Mouse (Mus musculus): ENCODE results near the gene Slc2a4. TPM values are rescaled to one million over a fixed set of nuclear protein-coding genes. Genes with fewer than 3 reads are reported as not detected.
A peak's percentile ranks its signal among the peaks of the same experiment; 100 is the strongest.
"Not testable (repeated sequence)": the region's sequence is repeated elsewhere in the genome, so short reads cannot be mapped to it uniquely, and the experiment has no call there.

Gene Slc2a4
- polyA plus RNA-seq, 2 experiments, result 14.0 to 17.0 TPM

DNA sequence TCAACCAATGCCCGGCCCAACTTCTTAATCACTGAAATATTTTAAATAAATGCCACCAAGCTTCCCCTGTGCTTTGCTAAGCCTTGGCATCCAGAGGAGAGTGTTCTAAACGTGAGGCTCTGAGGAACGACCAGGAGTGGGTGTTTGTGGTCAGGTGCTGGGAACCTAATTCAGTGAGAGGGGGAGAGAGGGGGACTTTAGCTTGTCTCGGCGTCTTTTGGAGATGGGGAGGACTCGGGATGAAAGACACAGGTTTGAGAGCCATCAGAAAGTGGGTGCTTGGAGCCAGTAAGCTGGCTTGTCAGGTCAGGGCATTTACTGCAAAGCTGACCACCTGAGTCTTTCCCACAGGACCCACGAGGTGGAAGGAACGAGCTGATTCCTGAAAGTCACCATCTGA lies 16.2 kb downstream of the Slc2a4 start:
- DNase-seq (ENCODE audit: low read depth in 3 of 3, low spot score in 3 of 3), result no peak
- Histone ChIP-seq H3K36me3 (replicated peaks; ENCODE audit: control insufficient read depth, insufficient read depth, low read depth) (no peaks in the 10 kb centered on the region), H3K4me3 (ENCODE audit: insufficient read depth in 1 of 2, low read depth in 2 of 2, low read length in 2 of 2) (no peak overlapping the region), H3K4me2 (ENCODE audit: low read depth) (no peak overlapping the region), H3K27me3 (ENCODE audit: control insufficient read depth, insufficient read depth, low read length) (peaks cover 26% of the 10 kb centered on the region), H3K27ac (no peak overlapping the region), H3K9ac (replicated peaks) (no peak overlapping the region), H3K9me3 (ENCODE audit: control insufficient read depth, low read length) (no peaks in the 10 kb centered on the region), H3K4me1 (replicated peaks; ENCODE audit: control insufficient read depth in 2 of 2, insufficient read depth in 2 of 2, low read length in 1 of 2) (peaks cover 10 to 12% of the 10 kb centered on the region in 2 experiments)
- TF ChIP-seq CTCF (IDR thresholded peaks at IDR 0.05; ENCODE audit: low read depth) (no peak), EP300 (IDR thresholded peaks at IDR 0.05; ENCODE audit: low read depth) (no peak)
- ATAC-seq (ENCODE audit: insufficient read depth), result no peak
- WGBS (ENCODE audit: insufficient replicate concordance), result 51% methylated on average over 8 of the region's 8 CpGs

- H3K4me1 ChIP-seq (replicated peaks; ENCODE audit: control insufficient read depth in 2 of 2, insufficient read depth in 2 of 2, low read length in 1 of 2), result peaks cover 10 to 12% of the 10 kb centered on the region in 2 experiments
- H3K27ac ChIP-seq, result no peak overlapping the region
- ATAC-seq (ENCODE audit: insufficient read depth) (no peak), DNase-seq (ENCODE audit: low read depth in 3 of 3, low spot score in 3 of 3) (no peak)
- H3K9ac ChIP-seq (replicated peaks), result no peak overlapping the region
- peaks cover 19% of the 10 kb centered on the region for H3K27me3 ChIP-seq (ENCODE audit: control insufficient read depth, insufficient read depth, low read length)
- no peaks in the 10 kb centered on the region for H3K9me3 ChIP-seq (ENCODE audit: control insufficient read depth, low read length)
- 39% methylated on average over 3 of the region's 3 CpGs for WGBS (ENCODE audit: insufficient replicate concordance)
- no peak overlapping the region for H3K4me2 ChIP-seq (ENCODE audit: low read depth)
- no peak for TF ChIP-seq CTCF (IDR thresholded peaks at IDR 0.05; ENCODE audit: low read depth)
- no peak for TF ChIP-seq EP300 (IDR thresholded peaks at IDR 0.05; ENCODE audit: low read depth)
- no peaks in the 10 kb centered on the region for H3K36me3 ChIP-seq (replicated peaks; ENCODE audit: control insufficient read depth, insufficient read depth, low read depth)
- H3K4me3 ChIP-seq (ENCODE audit: insufficient read depth in 1 of 2, low read depth in 2 of 2, low read length in 2 of 2), result no peak overlapping the region
Observed at GRCm38 (mm10) chr11:69930967-69931537, 16.9 kb downstream of the Slc2a4 start.

DNA sequence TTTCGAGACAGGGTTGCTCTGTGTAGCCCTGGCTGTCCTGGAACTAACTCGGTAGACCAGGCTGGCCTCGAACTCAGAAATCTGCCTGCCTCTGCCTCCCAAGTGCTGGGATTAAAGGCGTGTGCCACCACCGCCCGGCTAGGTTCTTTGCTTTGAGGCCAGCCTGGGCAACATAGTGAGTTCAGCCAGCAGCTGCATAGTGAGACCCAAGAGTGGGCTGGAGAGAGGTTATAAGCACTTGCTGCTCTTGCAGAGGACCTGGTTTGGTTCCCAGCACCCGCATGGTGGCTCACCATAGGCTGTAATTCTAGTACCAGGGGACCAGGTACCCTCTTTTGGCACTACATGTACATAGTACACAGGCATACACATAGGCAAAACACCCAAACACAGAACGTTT lies 17.8 kb downstream of the Slc2a4 start:
- not testable (repeated sequence) for H3K27ac ChIP-seq; ATAC-seq (ENCODE audit: insufficient read depth); H3K4me3 ChIP-seq (ENCODE audit: insufficient read depth in 1 of 2, low read depth in 2 of 2, low read length in 2 of 2); H3K9ac ChIP-seq (replicated peaks); H3K4me1 ChIP-seq (replicated peaks; ENCODE audit: control insufficient read depth in 2 of 2, insufficient read depth in 2 of 2, low read length in 1 of 2); H3K27me3 ChIP-seq (ENCODE audit: control insufficient read depth, insufficient read depth, low read length); H3K36me3 ChIP-seq (replicated peaks; ENCODE audit: control insufficient read depth, insufficient read depth, low read depth); H3K9me3 ChIP-seq (ENCODE audit: control insufficient read depth, low read length); H3K4me2 ChIP-seq (ENCODE audit: low read depth); DNase-seq (ENCODE audit: low read depth in 3 of 3, low spot score in 3 of 3)
- 71% methylated on average over 8 of the region's 8 CpGs for WGBS (ENCODE audit: insufficient replicate concordance)

- no peak overlapping the region for H3K4me2 ChIP-seq (ENCODE audit: low read depth)
- peaks cover 5% of the 10 kb centered on the region in 2 experiments for H3K4me1 ChIP-seq (replicated peaks; ENCODE audit: control insufficient read depth in 2 of 2, insufficient read depth in 2 of 2, low read length in 1 of 2)
- no peaks in the 10 kb centered on the region for H3K36me3 ChIP-seq (replicated peaks; ENCODE audit: control insufficient read depth, insufficient read depth, low read depth)
- H3K4me3 ChIP-seq (ENCODE audit: insufficient read depth in 1 of 2, low read depth in 2 of 2, low read length in 2 of 2), result no peak overlapping the region
- peaks cover 5% of the 10 kb centered on the region for H3K27me3 ChIP-seq (ENCODE audit: control insufficient read depth, insufficient read depth, low read length)
- no peak overlapping the region for H3K27ac ChIP-seq
- no peak for TF ChIP-seq CTCF (IDR thresholded peaks at IDR 0.05; ENCODE audit: low read depth)
- no peak for TF ChIP-seq EP300 (IDR thresholded peaks at IDR 0.05; ENCODE audit: low read depth)
- ATAC-seq (ENCODE audit: insufficient read depth) (no peak), DNase-seq (ENCODE audit: low read depth in 3 of 3, low spot score in 3 of 3) (no peak)
- whole genome bisulfite sequencing (ENCODE audit: insufficient replicate concordance), result 25% methylated on average over 4 of the region's 4 CpGs
- no peaks in the 10 kb centered on the region for H3K9me3 ChIP-seq (ENCODE audit: control insufficient read depth, low read length)
- no peak overlapping the region for H3K9ac ChIP-seq (replicated peaks)
Observed at GRCm38 (mm10) chr11:69929712-69930111, 18.3 kb downstream of the Slc2a4 start.

DNA sequence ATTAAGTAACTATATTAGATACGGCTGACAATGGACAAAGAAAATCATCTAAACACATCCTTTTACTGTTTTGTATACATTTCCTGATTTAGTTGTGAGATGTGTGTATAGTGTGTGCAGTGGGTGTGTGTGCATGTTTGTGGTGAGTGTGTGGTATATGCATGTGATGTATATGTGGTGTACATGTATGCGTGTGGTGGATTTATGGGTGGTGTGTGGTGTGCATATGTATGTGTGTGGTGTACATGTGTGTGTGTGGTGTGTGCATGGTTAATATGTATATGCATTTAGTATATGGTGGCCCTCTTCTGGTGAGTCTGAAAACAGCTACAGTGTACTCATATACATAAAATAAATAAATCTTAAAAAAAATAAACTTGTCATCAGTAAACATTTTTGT lies 20.5 kb downstream of the Slc2a4 start:
- ATAC-seq (ENCODE audit: insufficient read depth) (no peak), DNase-seq (ENCODE audit: low read depth in 3 of 3, low spot score in 3 of 3) (no peak)
- Histone ChIP-seq H3K4me2 (ENCODE audit: low read depth) (no peak overlapping the region), H3K9me3 (ENCODE audit: control insufficient read depth, low read length) (no peaks in the 10 kb centered on the region), H3K27me3 (ENCODE audit: control insufficient read depth, insufficient read depth, low read length) (no peaks in the 10 kb centered on the region), H3K4me3 (ENCODE audit: insufficient read depth in 1 of 2, low read depth in 2 of 2, low read length in 2 of 2) (no peak overlapping the region), H3K27ac (no peak overlapping the region), H3K9ac (replicated peaks) (no peak overlapping the region), H3K4me1 (replicated peaks; ENCODE audit: control insufficient read depth in 2 of 2, insufficient read depth in 2 of 2, low read length in 1 of 2) (peaks cover 10% of the 10 kb centered on the region in 2 experiments), H3K36me3 (replicated peaks; ENCODE audit: control insufficient read depth, insufficient read depth, low read depth) (no peaks in the 10 kb centered on the region)
- 84% methylated on average over 2 of the region's 2 CpGs for WGBS (ENCODE audit: insufficient replicate concordance)
- TF ChIP-seq CTCF (IDR thresholded peaks at IDR 0.05; ENCODE audit: low read depth), result peak; percentile 25; the same call in 1 of the 2 replicates
- TF ChIP-seq EP300 (IDR thresholded peaks at IDR 0.05; ENCODE audit: low read depth), result no peak

Measured in liver, embryonic 14.5 days (tissue).